Mouse (Mus musculus) heart, postnatal 4 days (tissue): ENCODE data around the gene Axin1. TPM values are rescaled to one million over a fixed set of nuclear protein-coding genes. Genes with fewer than 3 reads are reported as not detected.
"Not testable (repeated sequence)": the region's sequence is repeated elsewhere in the genome, so short reads cannot be mapped to it uniquely, and the experiment has no call there.

Experiments
- DNase-seq: peaks from one replicate; pipeline ENCODE4 v3.0.0; 2021
- total RNA-seq, 2 experiments: library from RNA; stranded (reverse); gene quantifications; 2 replicates each; pipeline ENCODE4 v1.2.3; 2021

Axin1 gene
- total RNA-seq, 2 experiments from 2014 or later: 28.3 to 28.4 TPM

DNA sequence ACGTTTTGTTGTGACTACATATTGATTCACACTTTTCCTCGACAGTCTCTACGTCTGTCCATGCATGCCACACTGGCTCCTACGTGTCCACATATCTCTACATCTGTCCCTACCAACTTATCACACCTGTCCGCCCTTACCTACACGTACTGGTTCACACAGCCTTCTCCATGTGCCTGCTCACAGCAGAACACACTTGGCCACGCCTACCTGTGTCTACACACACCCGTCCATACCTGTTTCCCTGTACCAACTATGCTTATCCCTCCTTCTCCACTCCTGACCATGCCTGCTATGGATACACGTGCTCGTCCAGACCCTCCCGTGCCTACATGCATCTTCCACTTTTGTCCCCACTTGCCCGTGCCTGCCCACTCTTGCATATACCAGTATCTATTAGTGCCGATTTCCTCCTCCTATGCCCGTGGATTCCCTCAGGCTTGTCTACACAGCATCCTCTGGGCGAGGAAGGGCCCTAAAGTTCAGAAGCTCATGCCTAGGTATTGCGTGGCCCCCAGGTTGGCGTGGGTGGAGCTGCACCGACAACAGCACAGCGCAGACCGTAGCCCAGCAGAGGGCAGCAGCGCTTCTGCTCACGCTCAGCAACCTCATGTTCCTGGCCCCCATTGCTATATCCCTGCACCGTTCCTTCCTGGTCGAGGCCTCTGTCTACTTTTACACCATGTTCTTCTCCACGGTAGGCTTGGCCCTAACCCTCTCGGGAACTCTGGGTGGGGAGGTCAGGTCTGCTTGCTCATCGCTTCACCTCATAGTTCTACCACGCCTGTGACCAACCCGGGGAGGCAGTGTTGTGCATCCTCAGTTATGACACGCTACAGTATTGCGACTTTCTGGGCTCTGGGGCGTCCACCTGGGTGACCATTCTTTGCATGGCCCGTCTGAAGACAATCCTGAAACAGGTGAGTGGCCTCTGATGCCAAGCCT, 18.4 kb upstream of the Axin1 start:
- peak; percentile 63 for DNase-seq

DNA sequence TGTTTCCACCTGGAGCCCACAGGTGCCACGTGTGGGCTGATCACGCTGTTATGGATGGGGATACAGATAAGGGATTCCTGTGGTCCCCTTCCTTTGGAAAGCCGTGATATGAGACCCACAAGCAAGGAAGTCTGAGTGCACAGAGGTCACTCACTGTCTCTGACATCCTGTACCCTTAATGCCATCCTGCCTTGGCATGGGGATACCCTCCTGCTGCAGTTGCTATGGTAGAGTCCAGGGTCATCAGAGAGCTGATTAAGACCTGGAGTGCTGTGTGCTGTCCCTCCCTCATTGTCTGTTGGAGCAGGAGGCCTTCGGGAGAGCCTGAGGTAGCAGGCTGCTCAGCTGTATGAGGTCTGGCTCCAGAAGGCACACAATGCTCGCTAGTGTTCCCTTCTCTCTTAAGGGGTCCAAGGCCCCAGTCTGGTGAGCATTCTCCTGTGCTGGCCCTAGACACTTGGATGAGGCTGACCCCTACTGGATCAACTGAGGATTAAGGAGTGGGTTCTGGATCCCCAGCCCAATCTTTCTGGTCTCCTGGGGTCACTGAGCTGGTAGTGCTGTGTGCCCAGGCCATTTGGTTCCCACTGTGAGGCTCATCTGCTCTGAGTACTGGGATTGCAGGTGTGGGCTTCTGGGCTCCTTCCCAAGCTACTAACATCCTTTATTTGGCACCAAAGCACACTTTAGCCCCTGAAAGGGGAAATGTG, 15.9 kb upstream of the Axin1 start:
- no peak for DNase-seq

DNA sequence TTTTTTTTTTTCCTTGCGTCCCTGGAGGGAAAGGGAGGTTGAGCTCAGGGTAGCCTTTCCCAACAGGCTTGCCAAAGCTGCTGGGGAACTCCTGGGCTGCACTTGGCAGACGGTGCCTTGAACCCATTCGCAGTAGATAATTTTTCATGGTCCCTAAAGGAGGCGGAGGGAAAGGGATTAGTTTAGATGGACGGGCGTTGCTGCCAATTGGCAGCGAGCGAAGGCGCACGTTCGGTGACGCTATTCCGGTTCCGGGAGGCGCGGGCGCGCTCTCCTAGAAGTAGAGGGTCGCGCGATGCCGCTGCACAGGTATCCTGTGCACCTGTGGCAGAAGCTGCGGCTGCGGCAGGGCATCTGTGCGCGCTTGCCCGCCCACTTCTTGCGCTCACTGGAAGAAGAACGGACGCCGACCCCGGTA, 15.2 kb upstream of the Axin1 start, which contains the start of gene Mrpl28:
Gene Mrpl28 (plus strand): TSS at position 234 of the 418 bp plus-strand sequence.
- peak; percentile 96 for DNase-seq

DNA sequence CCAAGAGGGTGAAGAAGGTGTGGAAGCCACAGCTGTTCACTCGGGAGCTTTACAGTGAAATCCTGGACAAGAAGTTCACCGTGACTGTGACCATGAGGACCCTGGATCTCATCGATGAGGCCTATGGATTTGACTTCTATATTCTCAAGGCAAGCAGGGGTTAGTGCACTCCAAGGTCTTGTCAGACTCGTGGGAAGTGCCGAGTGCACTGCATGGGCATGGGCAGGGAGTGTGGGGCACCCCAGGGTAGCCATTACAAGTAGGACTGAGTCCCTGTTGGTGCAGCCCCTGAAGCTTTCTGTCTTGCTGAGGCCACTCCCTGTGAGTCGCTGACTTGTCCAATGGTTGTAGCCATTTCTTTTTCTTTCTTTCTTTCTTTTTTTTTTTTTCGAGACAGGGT, 13.9 kb upstream of the Axin1 start:
- DNase-seq: no peak

DNA sequence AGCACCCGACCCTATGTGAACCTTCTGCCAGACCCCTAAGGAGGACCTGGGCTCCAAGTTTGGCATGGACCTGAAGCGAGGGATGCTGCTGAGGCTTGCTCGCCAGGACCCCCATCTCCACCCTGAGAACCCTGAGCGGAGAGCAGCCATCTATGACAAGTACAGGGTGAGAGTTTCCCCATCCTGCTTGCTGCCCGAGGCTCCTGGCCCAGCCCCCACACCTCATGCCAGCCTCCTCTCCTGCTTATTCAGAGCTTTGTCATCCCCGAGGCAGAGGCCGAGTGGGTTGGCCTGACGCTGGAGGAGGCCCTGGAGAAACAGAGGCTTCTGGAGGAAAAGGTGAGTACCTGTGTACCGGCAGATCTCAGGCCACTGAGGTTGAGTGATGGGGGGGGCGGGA, 13.3 kb upstream of the Axin1 start:
- DNase-seq: no peak

DNA sequence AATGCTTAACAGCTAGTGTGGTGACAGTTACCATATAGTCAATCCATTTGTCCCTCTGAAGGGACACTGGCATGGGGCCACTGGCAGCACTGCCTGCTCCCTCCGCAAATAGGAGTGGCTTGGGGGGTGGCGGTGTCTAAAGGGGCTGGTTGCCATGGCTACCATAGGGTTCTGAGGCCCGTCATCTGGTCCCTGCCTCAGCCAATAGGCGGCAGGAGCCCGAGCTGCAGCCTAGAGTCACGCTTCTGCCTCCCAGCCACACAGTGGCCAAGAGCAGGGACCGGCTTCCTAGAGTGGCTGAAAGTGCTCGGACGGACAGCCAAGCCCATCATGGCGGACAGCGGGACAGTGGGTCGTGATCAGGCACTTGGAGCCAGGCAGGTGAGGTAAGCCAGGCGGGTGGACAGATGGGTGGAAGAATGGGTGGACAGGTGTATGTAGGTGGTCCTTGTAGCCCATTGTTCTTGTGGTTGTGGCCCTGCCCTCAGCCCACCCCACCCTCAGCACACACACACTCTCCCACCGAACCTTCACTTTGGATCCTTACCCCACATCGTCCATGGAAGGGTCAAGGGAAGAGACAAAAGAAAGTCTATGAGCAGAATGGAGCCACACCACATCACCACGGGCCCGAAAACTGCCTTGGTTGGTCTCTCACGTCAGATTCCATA, 7.3 kb upstream of the Axin1 start:
- DNase-seq: no peak

DNA sequence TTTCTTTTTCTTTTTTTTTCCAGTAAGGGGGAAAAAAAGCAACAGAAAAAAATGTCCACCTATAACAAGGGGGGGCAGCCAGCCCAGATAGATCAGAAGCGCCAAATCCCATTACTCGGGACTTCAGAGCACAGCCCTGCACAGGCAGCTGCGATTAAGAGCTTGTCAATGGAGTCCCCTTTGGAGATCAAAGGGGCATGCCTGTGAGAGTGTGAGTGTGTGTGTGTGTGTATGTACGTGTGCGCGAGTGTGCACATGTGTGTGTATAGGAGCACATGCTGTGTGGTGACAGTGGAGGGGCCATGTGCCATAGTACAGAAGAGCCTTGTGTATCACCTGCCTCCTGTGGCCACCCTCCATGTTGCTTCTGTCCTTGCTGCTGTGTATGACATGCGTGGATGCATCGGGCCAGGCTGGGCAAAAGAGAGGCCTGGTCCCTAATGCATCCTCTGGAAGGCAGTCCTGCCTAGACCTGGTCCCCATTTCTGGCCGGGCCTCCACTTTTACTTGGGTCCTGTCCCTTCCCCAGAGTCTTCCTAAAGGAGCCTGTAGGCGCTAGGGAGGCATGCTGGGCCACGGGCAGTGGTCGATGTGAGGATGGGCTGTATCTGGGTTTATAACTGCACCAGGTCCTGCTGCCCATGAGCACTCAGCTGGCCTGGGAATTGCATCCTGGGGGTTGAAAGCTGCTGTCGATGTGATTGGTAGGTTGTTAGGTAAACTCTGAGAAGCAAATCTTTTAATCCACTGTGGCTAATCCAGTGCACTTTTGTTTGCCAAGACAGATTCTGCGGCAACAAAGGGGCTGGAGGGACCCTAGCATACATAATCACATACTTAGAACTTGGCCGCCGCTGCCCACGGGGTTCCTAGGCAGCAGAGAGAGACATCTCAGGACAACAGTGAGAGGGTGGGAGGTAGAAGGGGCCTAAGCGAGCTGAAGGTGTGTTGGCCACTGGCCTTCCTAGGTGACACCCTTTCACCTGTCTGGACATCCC, 6.3 kb upstream of the Axin1 start:
- DNase-seq: no peak

DNA sequence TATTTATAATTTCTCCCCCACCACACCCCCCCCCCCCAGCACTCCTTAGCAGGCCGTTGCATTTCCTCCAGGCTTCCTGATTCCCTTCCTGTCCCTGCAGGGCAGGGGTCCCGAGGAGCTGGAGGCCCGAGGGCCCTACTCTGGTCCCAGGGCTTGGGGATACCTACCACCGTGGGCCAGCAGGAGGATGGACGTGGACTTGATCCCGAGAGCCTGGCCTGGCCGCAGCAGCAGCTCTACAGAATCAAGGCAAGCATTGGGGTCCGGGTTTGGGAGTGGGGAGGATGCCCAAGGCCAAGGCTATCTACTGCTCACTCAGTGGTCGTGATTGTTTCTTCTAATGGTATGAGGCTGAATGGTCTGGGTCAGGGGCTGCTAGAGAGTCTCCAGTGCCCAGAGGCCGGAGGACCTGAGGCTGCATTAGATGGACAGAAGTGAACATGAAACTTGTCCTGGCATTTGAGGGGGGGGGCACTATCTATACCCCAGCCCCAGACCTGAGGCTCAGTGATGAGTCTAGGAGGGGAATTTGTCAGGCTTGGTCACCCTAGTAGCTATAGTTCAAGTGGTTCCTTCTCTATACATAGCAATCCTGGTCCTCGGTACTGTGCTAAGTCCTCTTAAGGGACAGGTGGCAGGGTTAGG, 1.3 kb upstream of the Axin1 start:
- no peak for DNase-seq

DNA sequence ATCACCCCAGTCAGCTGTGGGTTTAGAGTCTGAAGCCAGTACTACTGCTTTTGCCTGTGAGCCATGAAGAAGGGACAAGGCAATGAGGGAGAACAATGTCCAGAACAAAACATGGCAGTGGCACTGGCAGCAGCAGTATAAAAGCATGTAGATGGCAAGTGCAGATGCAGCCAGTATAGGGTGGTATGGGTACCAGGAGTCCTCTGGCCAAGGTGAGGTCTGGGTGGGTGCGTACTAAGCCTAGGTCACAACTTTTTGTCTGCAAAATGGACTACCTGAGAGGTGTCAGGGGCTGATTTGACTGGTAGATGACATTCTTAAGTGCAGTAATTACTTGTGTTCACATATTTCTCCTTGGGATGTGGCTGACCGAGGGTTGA, 747 bp upstream of the Axin1 start:
- DNase-seq: no peak

DNA sequence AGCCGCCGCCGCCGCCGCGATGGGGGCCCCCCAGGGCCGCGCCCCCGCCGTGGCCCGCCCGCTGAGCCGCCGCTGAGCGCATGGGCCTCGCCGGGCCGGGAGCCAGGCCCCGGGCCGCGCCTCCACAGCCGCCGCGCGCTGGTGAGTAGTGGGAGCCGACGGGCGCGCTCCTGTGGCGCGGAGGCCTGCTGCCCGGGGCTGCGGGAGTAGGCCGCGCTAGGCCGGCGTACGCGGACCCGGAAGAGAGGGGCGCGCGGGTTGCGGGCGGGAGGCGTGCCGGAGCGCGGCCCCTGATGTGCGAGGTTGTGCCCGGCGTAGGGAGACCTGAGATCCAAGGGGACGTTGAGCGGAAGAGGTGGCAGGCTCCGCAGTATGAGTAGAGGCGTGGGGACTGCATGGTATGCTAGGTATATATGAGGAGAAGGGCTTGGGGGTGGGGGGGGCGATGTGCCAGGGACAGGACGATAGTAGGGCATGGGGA, 453 bp downstream of the Axin1 start:
- DNase-seq: peak; percentile 66

DNA sequence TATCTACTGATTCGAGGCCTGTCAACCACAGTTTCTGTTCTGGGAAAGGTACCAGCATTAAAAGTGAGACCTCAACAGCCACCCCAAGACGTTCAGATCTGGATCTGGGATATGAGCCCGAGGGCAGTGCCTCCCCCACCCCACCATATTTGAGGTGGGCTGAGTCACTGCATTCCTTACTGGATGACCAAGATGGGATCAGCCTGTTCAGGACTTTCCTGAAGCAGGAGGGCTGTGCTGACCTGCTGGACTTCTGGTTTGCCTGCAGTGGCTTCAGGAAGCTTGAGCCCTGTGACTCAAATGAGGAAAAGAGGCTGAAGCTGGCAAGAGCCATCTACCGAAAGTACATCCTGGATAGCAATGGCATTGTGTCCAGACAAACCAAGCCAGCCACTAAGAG, 4.3 kb downstream of the Axin1 start:
- DNase-seq: no peak

DNA sequence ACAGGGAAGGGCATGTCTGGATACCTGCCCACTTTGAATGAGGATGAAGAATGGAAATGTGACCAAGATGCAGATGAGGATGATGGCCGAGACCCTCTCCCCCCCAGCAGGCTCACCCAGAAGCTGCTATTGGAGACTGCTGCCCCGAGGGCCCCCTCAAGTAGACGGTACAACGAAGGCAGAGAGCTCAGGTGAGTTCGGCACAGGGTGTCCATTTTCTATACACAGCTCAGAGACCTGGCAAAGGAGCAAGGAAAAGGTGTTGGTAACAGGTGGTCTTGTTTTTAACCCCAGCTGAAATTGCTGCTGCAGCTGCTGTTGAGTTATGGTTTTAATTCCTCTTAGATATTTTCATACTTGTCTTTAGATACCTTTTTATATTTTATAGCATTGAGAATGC, 4.9 kb downstream of the Axin1 start:
- DNase-seq: no peak

DNA sequence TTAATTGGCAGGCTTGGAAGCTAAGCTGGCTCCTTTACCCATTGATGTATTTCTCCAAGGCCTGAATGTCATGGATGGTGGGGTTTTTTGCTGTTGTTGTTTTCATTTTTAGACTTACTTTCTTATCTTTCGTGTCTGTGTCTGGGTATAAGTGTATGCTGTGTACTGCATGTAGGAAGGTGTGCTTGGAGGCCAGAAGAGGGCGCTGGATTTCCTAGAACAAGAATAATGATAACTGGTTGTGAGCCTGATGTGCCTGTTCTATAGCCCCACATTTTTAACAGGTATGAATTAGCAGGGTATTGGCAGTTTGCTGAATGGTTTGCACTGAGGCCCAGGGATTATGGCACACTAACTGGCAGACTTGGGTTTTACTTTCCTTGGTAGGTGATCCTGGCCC, 10.6 kb downstream of the Axin1 start:
- DNase-seq: no peak

DNA sequence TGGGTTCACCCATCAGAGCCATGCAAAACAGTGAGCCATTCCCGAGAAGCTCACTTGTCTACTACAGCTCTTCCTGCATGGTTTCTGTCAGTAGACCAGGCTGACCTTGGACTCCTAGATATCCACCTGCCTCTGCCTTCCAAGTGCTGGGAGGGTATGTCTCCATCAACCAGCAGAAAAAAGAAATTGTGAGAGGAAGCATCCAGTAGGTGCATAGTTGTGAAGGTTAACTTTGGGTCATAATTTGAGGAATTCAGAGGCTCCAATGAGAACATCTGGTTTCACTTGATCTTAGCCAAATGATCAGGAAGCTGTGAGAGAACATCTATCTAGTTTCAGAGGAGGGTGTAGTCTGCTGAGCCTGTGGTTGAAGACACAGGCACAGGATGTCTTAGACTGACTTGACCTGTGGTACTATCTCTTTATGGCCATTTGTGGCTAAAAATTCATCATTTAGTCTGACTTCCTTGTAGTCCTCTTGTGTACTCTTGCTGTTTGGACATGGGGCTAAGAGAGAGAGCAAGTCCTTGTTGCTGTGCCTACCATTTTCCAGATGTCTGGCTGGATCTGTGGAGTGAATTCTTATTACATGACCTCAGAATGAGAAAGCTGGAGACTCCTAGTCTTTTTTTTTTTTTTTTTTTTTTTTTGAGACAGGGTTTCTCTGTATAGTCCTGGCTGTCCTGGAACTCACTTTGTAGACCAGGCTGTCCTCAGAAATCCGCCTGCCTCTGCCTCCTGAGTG, 13.6 kb downstream of the Axin1 start:
- no peak for DNase-seq

DNA sequence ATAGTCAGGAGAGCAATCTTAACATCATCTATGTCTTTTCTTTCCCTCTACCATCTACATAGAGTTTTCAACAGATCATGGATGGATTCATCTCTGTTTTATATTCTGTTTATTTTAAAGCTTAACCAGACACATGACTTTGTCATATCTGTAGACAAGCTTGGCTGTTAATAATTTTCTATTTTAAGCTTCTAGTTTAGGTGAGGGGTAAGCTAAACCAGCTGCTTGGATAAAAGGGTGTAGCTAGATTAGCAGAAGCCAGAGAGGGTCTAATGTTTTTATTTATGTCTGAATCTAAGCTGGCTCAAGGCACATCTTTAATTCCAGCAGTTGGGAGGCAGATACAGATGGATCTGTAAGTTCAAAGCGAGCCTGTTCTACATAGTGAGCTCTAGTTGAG, 24.2 kb downstream of the Axin1 start:
- no peak for DNase-seq

DNA sequence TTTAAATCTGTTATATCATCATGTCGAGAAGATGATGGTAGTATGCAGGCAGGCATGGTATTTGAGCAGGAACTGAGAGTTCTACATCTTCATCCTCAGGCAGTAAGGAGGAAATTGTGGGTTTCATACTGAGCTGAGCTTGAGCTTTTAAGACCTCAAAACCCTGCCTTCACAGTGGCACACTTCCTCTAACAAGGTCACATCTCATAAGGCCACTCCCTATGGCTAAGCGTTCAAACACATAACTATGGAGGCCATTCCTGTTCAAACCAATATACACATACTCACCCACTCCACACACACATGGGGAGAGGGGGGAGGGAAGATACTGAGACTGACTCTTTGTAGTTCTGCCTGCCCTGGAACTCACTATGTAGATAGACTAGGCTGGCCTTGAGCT, 29.6 kb downstream of the Axin1 start:
- DNase-seq: no peak

DNA sequence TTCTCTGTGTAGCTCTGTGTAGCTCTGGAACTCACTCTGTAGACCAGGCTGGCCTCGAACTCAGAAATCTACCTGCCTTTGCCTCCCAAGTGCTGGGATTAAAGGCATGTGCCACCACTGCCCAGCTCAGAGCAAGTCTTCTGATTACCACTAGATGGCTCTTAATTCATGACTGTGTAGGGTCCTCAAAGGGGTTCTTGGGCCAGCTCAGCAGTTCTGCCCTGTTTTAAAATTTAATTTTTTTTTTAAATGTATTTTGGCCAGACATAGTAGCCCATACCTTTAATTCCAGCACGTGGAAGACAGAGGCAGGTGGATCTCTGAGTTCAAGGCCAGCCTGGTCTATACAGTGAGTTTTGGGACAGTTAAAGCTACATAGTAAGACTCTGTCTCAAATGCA, 36.8 kb downstream of the Axin1 start:
- DNase-seq: not testable (repeated sequence)

DNA sequence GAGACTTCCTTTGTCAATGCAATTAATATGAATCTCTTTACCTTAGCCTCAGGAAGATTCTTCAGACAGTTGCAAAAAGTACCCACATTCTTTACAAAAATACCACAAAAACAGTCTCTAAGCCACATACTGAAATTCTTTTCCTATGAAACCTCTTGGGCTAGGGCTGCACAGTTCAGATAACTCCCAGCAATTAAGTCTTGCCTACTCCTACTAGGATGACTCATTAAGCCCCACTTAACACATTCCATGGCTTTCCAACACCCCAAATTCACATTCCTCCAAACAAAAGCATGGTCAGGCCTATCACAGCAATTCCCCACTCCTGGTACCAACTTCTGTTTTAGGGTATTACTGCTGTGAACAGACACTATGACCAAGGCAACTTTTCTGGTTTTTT, 40.1 kb downstream of the Axin1 start:
- no peak for DNase-seq

DNA sequence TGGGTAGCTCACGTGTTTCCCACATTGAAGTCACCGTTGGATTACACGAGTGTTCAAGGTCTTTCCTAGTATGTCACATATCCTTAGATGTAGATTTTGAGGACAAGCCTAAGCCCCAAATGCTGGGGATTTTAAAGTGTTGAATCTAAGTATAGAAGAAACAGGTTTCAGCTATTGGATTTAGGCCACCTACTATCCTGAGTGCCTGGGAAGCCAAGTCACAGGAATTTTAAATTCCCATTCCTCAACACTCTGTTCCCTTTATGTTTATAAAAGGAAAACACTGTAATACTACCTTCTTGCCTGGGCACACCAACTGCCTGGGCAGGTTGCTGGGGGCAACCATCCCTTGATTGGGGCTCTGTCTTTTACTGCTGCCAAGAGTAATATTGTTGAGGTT, 42.7 kb downstream of the Axin1 start:
- no peak for DNase-seq

DNA sequence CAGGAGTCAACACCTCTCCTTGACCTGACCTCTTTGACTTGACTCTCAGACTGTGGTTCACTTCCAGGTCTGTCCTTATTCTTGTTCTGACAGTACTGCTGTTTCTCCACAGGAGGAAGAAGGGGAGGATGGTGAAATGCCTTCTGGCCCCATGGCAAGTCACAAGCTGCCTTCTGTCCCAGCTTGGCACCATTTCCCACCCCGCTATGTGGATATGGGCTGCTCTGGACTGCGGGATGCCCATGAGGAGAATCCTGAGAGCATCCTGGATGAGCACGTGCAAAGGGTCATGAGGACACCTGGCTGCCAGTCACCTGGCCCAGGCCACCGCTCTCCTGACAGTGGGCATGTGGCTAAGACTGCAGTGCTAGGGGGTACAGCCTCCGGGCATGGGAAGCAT, 49.1 kb downstream of the Axin1 start:
- no peak for DNase-seq
